Mouse (Mus musculus) CD4-positive naive resting alpha-beta T cell, adult 57 days (primary cell): Measurements from ENCODE around the gene Atp6ap1. TPM values are rescaled to one million over a fixed set of nuclear protein-coding genes. Genes with fewer than 3 reads are reported as not detected.

ENCODE experiments used
- total RNA-seq: library from RNA; stranded (reverse); gene quantifications from one replicate; pipeline ENCODE4 v1.2.4, GENCODE M21; 2023

The Atp6ap1 gene
- 98.5 TPM for total RNA-seq

GRCm38 (mm10) chrX:74296538-74297448 lies at the start of gene Atp6ap1:
Gene Atp6ap1, plus strand, starts transcription at chrX:74297097.

GRCm38 (mm10) chrX:74249615-74250014 lies 47.3 kb upstream of the Atp6ap1 start, which contains the start of gene Flna:
Gene Flna, minus strand, starts transcription at chrX:74249820.

DNA sequence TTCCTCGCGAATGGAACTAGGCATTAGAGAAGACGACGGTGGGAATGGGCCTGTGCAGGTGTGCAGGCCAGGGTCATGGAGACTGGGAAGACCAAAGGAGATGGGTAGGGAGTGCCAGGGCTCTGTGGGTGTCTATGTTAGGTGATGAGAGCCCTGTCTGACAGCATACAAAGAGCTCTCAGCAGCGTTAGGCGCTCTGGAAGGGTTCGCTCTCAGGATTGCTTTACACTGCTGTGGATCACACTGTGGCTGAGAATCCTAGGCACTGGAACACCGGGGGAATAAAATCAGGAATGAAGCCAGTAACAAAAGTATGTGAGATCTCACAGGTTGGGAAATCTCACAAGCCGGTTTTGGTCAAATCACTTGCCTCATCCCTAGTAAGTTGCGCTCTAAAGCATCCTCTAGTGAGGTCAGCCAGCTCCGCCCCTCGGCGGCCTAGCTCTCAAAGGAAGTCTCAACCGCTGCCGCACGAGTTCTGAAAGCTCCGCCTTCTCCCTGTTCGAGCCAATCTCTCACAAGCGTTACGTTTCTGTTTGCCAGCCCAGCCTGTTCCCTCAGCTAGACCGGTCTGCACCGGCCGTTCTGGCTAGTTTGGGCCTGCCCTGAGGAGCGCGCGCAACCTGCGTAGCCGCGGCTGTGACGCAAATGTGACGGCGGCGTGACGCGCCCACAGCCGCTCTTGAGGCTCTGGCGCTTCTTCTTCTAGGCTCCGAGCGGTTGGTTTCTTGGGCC lies 42.6 kb upstream of the Atp6ap1 start, which contains the start of gene Emd:
Gene Emd (plus strand): TSS at position 535 of the 735 bp plus-strand sequence.

GRCm38 (mm10) chrX:74270062-74270901 lies 26.6 kb upstream of the Atp6ap1 start, which contains the start of gene Rpl10:
Gene Rpl10, plus strand, starts transcription at chrX:74270812.

GRCm38 (mm10) chrX:74281732-74282394 lies 15.0 kb upstream of the Atp6ap1 start, which contains the start of the genes Taz and Dnase1l1:
Gene Taz, plus strand, starts transcription at chrX:74281912.
Gene Dnase1l1, minus strand, starts transcription at chrX:74282337.

GRCm38 (mm10) chrX:74304867-74305700 lies 8.2 kb downstream of the Atp6ap1 start, which contains the start of gene Gdi1:
Gene Gdi1, plus strand, starts transcription at chrX:74304998.

GRCm38 (mm10) chrX:74312540-74313464 lies 15.9 kb downstream of the Atp6ap1 start, which contains the start of gene Fam50a:
Gene Fam50a, plus strand, starts transcription at chrX:74313033.

GRCm38 (mm10) chrX:74328725-74329161 lies 31.8 kb downstream of the Atp6ap1 start, which contains the start of gene Plxna3:
Gene Plxna3, plus strand, starts transcription at chrX:74329066.

GRCm38 (mm10) chrX:74353467-74353770 lies 56.5 kb downstream of the Atp6ap1 start, which contains the start of gene Lage3:
Gene Lage3, minus strand, starts transcription at chrX:74353618.

Other genes starting within 250 kb of the Atp6ap1 start
- gene Opn1mw, start 169.6 kb upstream of the Atp6ap1 start, total RNA-seq: not detected
- 55.7 TPM for gene Mecp2, start 161.7 kb upstream of the Atp6ap1 start, total RNA-seq
- gene Tex28, start 129.3 kb upstream of the Atp6ap1 start, total RNA-seq: not detected
- gene Tktl1, start 119.8 kb upstream of the Atp6ap1 start, total RNA-seq: 4.5 TPM
- gene Flna, start 47.3 kb upstream of the Atp6ap1 start, total RNA-seq: 780 TPM
- 71.4 TPM for gene Emd, start 42.4 kb upstream of the Atp6ap1 start, total RNA-seq
- 621 TPM for gene Rpl10, start 26.3 kb upstream of the Atp6ap1 start, total RNA-seq
- gene Taz, start 15.2 kb upstream of the Atp6ap1 start, total RNA-seq: 70.3 TPM
- gene Dnase1l1, start 14.8 kb upstream of the Atp6ap1 start, total RNA-seq: 13.3 TPM
- 250 TPM for gene Gdi1, start 7.9 kb downstream of the Atp6ap1 start, total RNA-seq
- gene Fam50a, start 15.9 kb downstream of the Atp6ap1 start, total RNA-seq: 70.9 TPM
- 15.7 TPM for gene Plxna3, start 32.0 kb downstream of the Atp6ap1 start, total RNA-seq
- gene Lage3, start 56.5 kb downstream of the Atp6ap1 start, total RNA-seq: 20.2 TPM
- 25.3 TPM for gene Ubl4a, start 76.1 kb downstream of the Atp6ap1 start, total RNA-seq
- gene Slc10a3, start 76.3 kb downstream of the Atp6ap1 start, total RNA-seq: 15.4 TPM
- gene Fam3a, start 96.2 kb downstream of the Atp6ap1 start, total RNA-seq: 17.3 TPM
- 57.8 TPM for gene Ikbkg, start 96.2 kb downstream of the Atp6ap1 start, total RNA-seq
- 32.0 TPM for gene G6pdx, start 132.1 kb downstream of the Atp6ap1 start, total RNA-seq
- not detected for gene Gm6880, start 184.3 kb downstream of the Atp6ap1 start, total RNA-seq